Mouse (Mus musculus) urinary bladder, adult 2 months (tissue): ENCODE data around the gene Gnb1. TPM values are rescaled to one million over a fixed set of nuclear protein-coding genes. Genes with fewer than 3 reads are reported as not detected.

ENCODE experiments used
- polyA plus RNA-seq: library from polyadenylated mRNA; depleted of rRNA; stranded (reverse); fragments of >200 nt; gene quantifications from 2 replicates; pipeline ENCODE4 v1.2.3, GENCODE M21; 2012; rRNA removed

Gnb1 gene
- polyA plus RNA-seq, 1 experiment: 328 TPM

Other genes with a start within 250 kb of the Gnb1 start
- 47.5 and 51.8 TPM in 2 replicates for gene Faap20, start 241.6 kb upstream of the Gnb1 start, polyA plus RNA-seq
- 16.3 and 17.3 TPM in 2 replicates for gene Prkcz, start 130.0 kb upstream of the Gnb1 start, polyA plus RNA-seq
- 0.53 and 0.74 TPM in 2 replicates for gene Gabrd, start 93.2 kb upstream of the Gnb1 start, polyA plus RNA-seq
- 2.4 and 2.5 TPM in 2 replicates for gene Cfap74, start 82.2 kb upstream of the Gnb1 start, polyA plus RNA-seq
- gene Tmem52, start 22.2 kb upstream of the Gnb1 start, polyA plus RNA-seq: 2.0 and 2.5 TPM in 2 replicates
- 110 and 118 TPM in 2 replicates for gene Nadk, start 71.0 kb downstream of the Gnb1 start, polyA plus RNA-seq
- 6.1 and 7.8 TPM in 2 replicates for gene Slc35e2, start 110.1 kb downstream of the Gnb1 start, polyA plus RNA-seq
- 35.6 and 61.6 TPM in 2 replicates for gene Cdk11b, start 133.5 kb downstream of the Gnb1 start, polyA plus RNA-seq
- gene Gm10563, start 154.0 kb downstream of the Gnb1 start, polyA plus RNA-seq: not detected in 2 replicates
- gene Mmp23, start 162.0 kb downstream of the Gnb1 start, polyA plus RNA-seq: 138 and 226 TPM in 2 replicates
- gene Mib2, start 177.8 kb downstream of the Gnb1 start, polyA plus RNA-seq: 51.2 and 56.1 TPM in 2 replicates
- gene Fndc10, start 203.0 kb downstream of the Gnb1 start, polyA plus RNA-seq: 18.5 and 20.1 TPM in 2 replicates
- gene Ssu72, start 213.4 kb downstream of the Gnb1 start, polyA plus RNA-seq: 119 and 148 TPM in 2 replicates
- gene Tmem240, start 243.4 kb downstream of the Gnb1 start, polyA plus RNA-seq: 2.7 and 3.3 TPM in 2 replicates